Mouse (Mus musculus) kidney, embryonic 14.5 days (tissue): ENCODE results near the gene Olfr804. TPM values are rescaled to one million over a fixed set of nuclear protein-coding genes. Genes with fewer than 3 reads are reported as not detected.

Experiments used
- microRNA-seq: library from miRNA; unstranded; fragments of <30 nt; microRNA quantifications from one replicate; pipeline ENCODE4, GENCODE M21; 2016
- polyA plus RNA-seq: library from polyadenylated mRNA; unstranded; fragments of >200 nt; fragmentation: Nextera tagmentation; extraction: Ambion mirVana; gene quantifications from 2 replicates; pipeline ENCODE4 v1.2.1, GENCODE M21; 2014

The Olfr804 gene
- polyA plus RNA-seq, 1 experiment from 2014 or later: not detected

Small RNAs within 50 kb of the gene (microRNA-seq; reads per million reads assigned to microRNA genes)
- gene Gm24485: not detected

Other genes starting within 250 kb of the Olfr804 start
- not detected in 2 replicates for gene Olfr787, start 241.3 kb upstream of the Olfr804 start, polyA plus RNA-seq
- gene Olfr788, start 232.2 kb upstream of the Olfr804 start, polyA plus RNA-seq: not detected in 2 replicates
- not detected in 2 replicates for gene Olfr789, start 218.5 kb upstream of the Olfr804 start, polyA plus RNA-seq
- not detected in 2 replicates for gene Olfr790, start 204.7 kb upstream of the Olfr804 start, polyA plus RNA-seq
- not detected in 2 replicates for gene Olfr791, start 181.4 kb upstream of the Olfr804 start, polyA plus RNA-seq
- gene Olfr792, start 164.0 kb upstream of the Olfr804 start, polyA plus RNA-seq: not detected in 2 replicates
- not detected in 2 replicates for gene Olfr794, start 135.6 kb upstream of the Olfr804 start, polyA plus RNA-seq
- gene Olfr796, start 90.6 kb upstream of the Olfr804 start, polyA plus RNA-seq: not detected in 2 replicates
- gene Olfr798, start 75.3 kb upstream of the Olfr804 start, polyA plus RNA-seq: not detected in 2 replicates
- not detected in 2 replicates for gene Olfr799, start 65.7 kb upstream of the Olfr804 start, polyA plus RNA-seq
- gene Olfr800, start 45.5 kb upstream of the Olfr804 start, polyA plus RNA-seq: not detected in 2 replicates
- not detected in 2 replicates for gene Olfr801, start 29.3 kb upstream of the Olfr804 start, polyA plus RNA-seq
- 0.04 TPM in 1 of 2 replicates, not detected in the other for gene Olfr802, start 15.0 kb upstream of the Olfr804 start, polyA plus RNA-seq
- not detected in 2 replicates for gene Olfr803, start 8.9 kb upstream of the Olfr804 start, polyA plus RNA-seq
- not detected in 2 replicates for gene Olfr805, start 26.2 kb downstream of the Olfr804 start, polyA plus RNA-seq
- not detected in 2 replicates for gene Olfr806, start 38.7 kb downstream of the Olfr804 start, polyA plus RNA-seq
- not detected in 2 replicates for gene Olfr807, start 54.6 kb downstream of the Olfr804 start, polyA plus RNA-seq
- not detected in 2 replicates for gene Olfr808, start 62.3 kb downstream of the Olfr804 start, polyA plus RNA-seq
- not detected in 2 replicates for gene Olfr809, start 71.4 kb downstream of the Olfr804 start, polyA plus RNA-seq
- not detected in 2 replicates for gene Olfr810, start 91.7 kb downstream of the Olfr804 start, polyA plus RNA-seq
- not detected in 2 replicates for gene Olfr811, start 101.2 kb downstream of the Olfr804 start, polyA plus RNA-seq
- not detected in 2 replicates for gene Olfr812, start 142.9 kb downstream of the Olfr804 start, polyA plus RNA-seq
- gene Olfr813, start 152.2 kb downstream of the Olfr804 start, polyA plus RNA-seq: not detected in 2 replicates
- gene Olfr814, start 176.6 kb downstream of the Olfr804 start, polyA plus RNA-seq: not detected in 2 replicates
- gene Olfr815, start 202.7 kb downstream of the Olfr804 start, polyA plus RNA-seq: not detected in 2 replicates
- gene Olfr816, start 212.4 kb downstream of the Olfr804 start, polyA plus RNA-seq: not detected in 2 replicates
- gene Olfr818, start 245.9 kb downstream of the Olfr804 start, polyA plus RNA-seq: not detected in 2 replicates